Mouse (Mus musculus) spleen, adult 2 months (tissue): ENCODE data around the gene Plekhg4.

Experiments used
- CTCF ChIP-seq: fragments of 200-500 bp; IDR thresholded peaks from 2 replicates; pipeline ENCODE4 v1.5.1; 2011; ENCODE audit warnings: mild to moderate bottlenecking, inconsistent platforms; ENCODE audit not compliant: insufficient read depth, insufficient read length, insufficient replicate concordance; ENCODE audit errors: extremely low read depth
- POLR2A ChIP-seq: fragments of 200-500 bp; IDR thresholded peaks from 2 replicates; pipeline ENCODE4 v1.6.1; 2011; ENCODE audit warnings: low read depth, low read length, inconsistent platforms

- TF ChIP-seq CTCF (no peak), POLR2A (no peak)
These were observed 40.3 kb downstream of the Plekhg4 start, which contains the start of the genes Kctd19 and Lrrc36 for GRCm38 (mm10) chr8:105413391-105413790.
